Mouse (Mus musculus) thymus, adult 2 months (tissue): ENCODE measurements around the gene Elp1.

Experiments
- CTCF ChIP-seq: fragments of 200-500 bp; IDR thresholded peaks from 2 replicates; pipeline ENCODE4 v1.5.1; 2012; ENCODE audit warnings: mild to moderate bottlenecking, control low read depth, low read length, moderate library complexity, borderline replicate concordance; ENCODE audit not compliant: control insufficient read depth, poor library complexity, insufficient read depth; ENCODE audit errors: extremely low read depth
- POLR2A ChIP-seq: fragments of 200-500 bp; IDR thresholded peaks from 2 replicates; pipeline ENCODE4 v1.6.1; 2012; ENCODE audit warnings: mild to moderate bottlenecking, low read length, control low read depth, moderate library complexity; ENCODE audit not compliant: control insufficient read depth, poor library complexity, insufficient read depth; ENCODE audit errors: extremely low read depth

DNA sequence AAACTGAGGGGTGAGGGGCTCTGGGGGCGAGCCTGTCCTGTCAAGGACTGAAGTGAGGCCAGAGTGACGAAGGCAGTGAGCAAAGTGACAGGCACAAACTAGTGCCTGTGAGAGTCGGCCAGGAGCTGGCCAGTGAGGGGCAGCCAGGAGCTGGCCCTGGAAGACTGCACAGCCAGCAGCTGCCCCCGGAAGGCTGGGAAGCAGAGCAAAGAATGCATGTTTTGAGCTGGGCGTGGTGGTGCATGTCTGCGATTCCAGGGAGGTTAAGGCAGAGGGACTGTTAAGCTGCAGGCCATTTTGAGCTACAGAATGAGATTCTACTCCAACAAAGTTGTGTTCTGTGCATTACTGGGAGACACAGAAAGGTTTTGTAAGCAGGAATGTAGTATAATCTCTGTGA, 48.6 kb upstream of the Elp1 start:
- TF ChIP-seq CTCF = no peak
- TF ChIP-seq POLR2A = no peak
